Mouse (Mus musculus) midbrain, embryonic 16.5 days (tissue): Measurements from ENCODE around the gene Them7. TPM values are rescaled to one million over a fixed set of nuclear protein-coding genes. Genes with fewer than 3 reads are reported as not detected.

ENCODE experiments used
- ATAC-seq: fragments of 200-750 bp; cut with Nextera tagmentation; 2 replicates; pipeline ENCODE4 v1.8.0; 2017; ENCODE audit warnings: moderate TSS enrichment
- H3K27ac ChIP-seq: fragments of 300-500 bp; sonication (generic); 2 replicates; pipeline ENCODE4 v1.5.1; 2014; ENCODE audit warnings: mild to moderate bottlenecking, low read length, mixed read lengths
- H3K27me3 ChIP-seq: fragments of 300-500 bp; sonication (generic); 2 replicates; pipeline ENCODE4 v1.6.1; 2014; ENCODE audit warnings: low read depth, low read length, mixed read lengths; ENCODE audit not compliant: control insufficient read depth, insufficient read depth
- H3K36me3 ChIP-seq: fragments of 300-500 bp; sonication (generic); 2 replicates; pipeline ENCODE4 v1.6.1; 2014; ENCODE audit warnings: mild to moderate bottlenecking, low read length, moderate library complexity, mixed read lengths; ENCODE audit not compliant: control insufficient read depth, insufficient read depth
- H3K4me1 ChIP-seq: fragments of 300-500 bp; sonication (generic); 2 replicates; pipeline ENCODE4 v1.6.1; 2014; ENCODE audit warnings: mild to moderate bottlenecking, low read length, mixed read lengths; ENCODE audit not compliant: control insufficient read depth, insufficient read depth
- H3K4me2 ChIP-seq: fragments of 300-500 bp; sonication (generic); 2 replicates; pipeline ENCODE4 v1.6.1; 2014; ENCODE audit warnings: mild to moderate bottlenecking, low read length, mixed read lengths
- H3K4me3 ChIP-seq: fragments of 300-500 bp; sonication (generic); 2 replicates; pipeline ENCODE4 v1.5.1; 2014; ENCODE audit warnings: low read depth, mild to moderate bottlenecking, low read length, moderate library complexity, mixed read lengths
- H3K9ac ChIP-seq: fragments of 300-500 bp; sonication (generic); 2 replicates; pipeline ENCODE4 v1.6.1; 2014; ENCODE audit warnings: low read depth, low read length, mixed read lengths
- H3K9me3 ChIP-seq: fragments of 300-500 bp; sonication (generic); replicated peaks from 2 replicates; pipeline ENCODE4 v1.6.1; 2014; ENCODE audit warnings: mild to moderate bottlenecking, low read length, mixed read lengths; ENCODE audit not compliant: control insufficient read depth, poor library complexity, severe bottlenecking
- WGBS: fragments of 180-500 bp; shearing (Covaris S2); extraction: QIAGEN DNeasy Blood & Tissue Kit; methylation state at CpG from one replicate; pipeline ENCODE4 v1.1.7; 2014; 5-methylcytosine and 5-hydroxymethylcytosine counted together
- polyA plus RNA-seq: library from polyadenylated mRNA; unstranded; fragments of >200 nt; fragmentation: Nextera tagmentation; extraction: Ambion mirVana; gene quantifications from 2 replicates; pipeline ENCODE4 v1.2.1, GENCODE M21; 2015

Gene Them7
- polyA plus RNA-seq, 1 experiment from 2014 or later = not detected

GRCm38 (mm10) chr2:105336314-105337027 lies 112.4 kb downstream of the Them7 start:
- WGBS = 12% methylated on average over 12 of the region's 12 CpGs
- no peak overlapping the region for H3K4me3 ChIP-seq
- peaks cover 11% of the 10 kb centered on the region; the same call in 1 of the 2 replicates for H3K4me1 ChIP-seq
- H3K27me3 ChIP-seq = peaks cover 7% of the 10 kb centered on the region
- H3K27ac ChIP-seq = no peak overlapping the region
- no peaks in the 10 kb centered on the region for H3K36me3 ChIP-seq
- H3K4me2 ChIP-seq = no peak overlapping the region
- no peaks in the 10 kb centered on the region for H3K9me3 ChIP-seq
- no peak overlapping the region for H3K9ac ChIP-seq
- no peak for ATAC-seq

GRCm38 (mm10) chr2:105337171-105337875 lies 113.2 kb downstream of the Them7 start:
- Histone ChIP-seq H3K4me1 (peaks cover 11% of the 10 kb centered on the region; the same call in 1 of the 2 replicates), H3K36me3 (no peaks in the 10 kb centered on the region), H3K9me3 (no peaks in the 10 kb centered on the region), H3K4me2 (no peak overlapping the region), H3K9ac (no peak overlapping the region), H3K4me3 (no peak overlapping the region), H3K27me3 (peaks cover 2% of the 10 kb centered on the region), H3K27ac (no peak overlapping the region)
- ATAC-seq = no peak
- WGBS = 30% methylated on average over 8 of the region's 8 CpGs

GRCm38 (mm10) chr2:105339993-105340392 lies 115.9 kb downstream of the Them7 start:
- H3K36me3 ChIP-seq = no peaks in the 10 kb centered on the region
- 65% methylated on average over 3 of the region's 3 CpGs for WGBS
- no peaks in the 10 kb centered on the region for H3K9me3 ChIP-seq
- no peak overlapping the region for H3K27ac ChIP-seq
- H3K9ac ChIP-seq = no peak overlapping the region
- H3K4me1 ChIP-seq = peaks cover 9% of the 10 kb centered on the region; the same call in 1 of the 2 replicates
- H3K4me2 ChIP-seq = no peak overlapping the region
- H3K4me3 ChIP-seq = no peak overlapping the region
- no peak for ATAC-seq
- H3K27me3 ChIP-seq = peaks cover 7% of the 10 kb centered on the region; the same call in 1 of the 2 replicates

GRCm38 (mm10) chr2:105348886-105349285 lies 124.8 kb downstream of the Them7 start:
- Histone ChIP-seq H3K36me3 (no peaks in the 10 kb centered on the region), H3K9ac (no peak overlapping the region), H3K27ac (no peak overlapping the region), H3K4me3 (no peak overlapping the region), H3K4me2 (no peak overlapping the region), H3K9me3 (no peaks in the 10 kb centered on the region), H3K4me1 (no peaks in the 10 kb centered on the region), H3K27me3 (no peaks in the 10 kb centered on the region)
- ATAC-seq = no peak
- WGBS = 43% methylated on average over 6 of the region's 6 CpGs

GRCm38 (mm10) chr2:105356791-105357190 lies 132.7 kb downstream of the Them7 start:
- Histone ChIP-seq H3K4me1 (no peaks in the 10 kb centered on the region), H3K9ac (no peak overlapping the region), H3K27me3 (no peaks in the 10 kb centered on the region), H3K9me3 (no peaks in the 10 kb centered on the region), H3K36me3 (no peaks in the 10 kb centered on the region), H3K27ac (no peak overlapping the region), H3K4me2 (no peak overlapping the region), H3K4me3 (no peak overlapping the region)
- no peak for ATAC-seq
- 63% methylated on average over 5 of the region's 5 CpGs for WGBS

GRCm38 (mm10) chr2:105358040-105358439 lies 133.9 kb downstream of the Them7 start:
- H3K4me1 ChIP-seq = no peaks in the 10 kb centered on the region
- H3K9ac ChIP-seq = no peak overlapping the region
- H3K36me3 ChIP-seq = no peaks in the 10 kb centered on the region
- 74% methylated on average over 3 of the region's 3 CpGs for WGBS
- H3K4me3 ChIP-seq = no peak overlapping the region
- H3K4me2 ChIP-seq = no peak overlapping the region
- H3K27ac ChIP-seq = no peak overlapping the region
- no peaks in the 10 kb centered on the region for H3K27me3 ChIP-seq
- no peak for ATAC-seq
- no peaks in the 10 kb centered on the region for H3K9me3 ChIP-seq

GRCm38 (mm10) chr2:105367623-105368022 lies 143.5 kb downstream of the Them7 start:
- Histone ChIP-seq H3K4me1 (peaks cover 10% of the 10 kb centered on the region; the same call in 1 of the 2 replicates), H3K9ac (no peak overlapping the region), H3K4me3 (no peak overlapping the region), H3K4me2 (no peak overlapping the region), H3K9me3 (no peaks in the 10 kb centered on the region), H3K27me3 (peaks cover 5% of the 10 kb centered on the region; the same call in 1 of the 2 replicates), H3K27ac (no peak overlapping the region), H3K36me3 (no peaks in the 10 kb centered on the region)
- 50% methylated on average over 4 of the region's 4 CpGs for WGBS
- no peak for ATAC-seq

- Histone ChIP-seq H3K4me1 (peaks cover 10% of the 10 kb centered on the region; the same call in 1 of the 2 replicates), H3K4me3 (peak overlapping the region; percentile 28), H3K27me3 (peaks cover 5% of the 10 kb centered on the region; the same call in 1 of the 2 replicates), H3K27ac (0 out of 2 replicates have a peak overlapping the region, but pooled peaks have one; percentile 12), H3K9me3 (no peaks in the 10 kb centered on the region), H3K9ac (peak overlapping the region; percentile 45; the same call in 1 of the 2 replicates), H3K36me3 (no peaks in the 10 kb centered on the region), H3K4me2 (peak overlapping the region; percentile 58)
- WGBS = 9% methylated on average over 10 of the region's 10 CpGs
- ATAC-seq = peak; percentile 33
Observed at GRCm38 (mm10) chr2:105370240-105370639, 146.1 kb downstream of the Them7 start.

GRCm38 (mm10) chr2:105370698-105371097 lies 146.6 kb downstream of the Them7 start:
- Histone ChIP-seq H3K9me3 (no peaks in the 10 kb centered on the region), H3K9ac (peak overlapping the region; percentile 50; the same call in 1 of the 2 replicates), H3K27ac (0 out of 2 replicates have a peak overlapping the region, but pooled peaks have one; percentile 47), H3K4me1 (peaks cover 10% of the 10 kb centered on the region; the same call in 1 of the 2 replicates), H3K4me2 (peak overlapping the region; percentile 58), H3K4me3 (peak overlapping the region; percentile 28), H3K36me3 (no peaks in the 10 kb centered on the region), H3K27me3 (peaks cover 5% of the 10 kb centered on the region; the same call in 1 of the 2 replicates)
- ATAC-seq = peak; percentile 79
- WGBS = 14% methylated on average over 14 of the region's 14 CpGs
